Mouse (Mus musculus) urinary bladder, adult 18-20 months (tissue): ENCODE results near the gene Mansc1.

Experiments
- DNase-seq, 2 experiments: peaks; one replicate each; pipeline ENCODE4 v3.0.0; 2022; ENCODE audit warnings: low spot score in 2 of 2, mixed read lengths in 2 of 2

The Mansc1 gene

DNA sequence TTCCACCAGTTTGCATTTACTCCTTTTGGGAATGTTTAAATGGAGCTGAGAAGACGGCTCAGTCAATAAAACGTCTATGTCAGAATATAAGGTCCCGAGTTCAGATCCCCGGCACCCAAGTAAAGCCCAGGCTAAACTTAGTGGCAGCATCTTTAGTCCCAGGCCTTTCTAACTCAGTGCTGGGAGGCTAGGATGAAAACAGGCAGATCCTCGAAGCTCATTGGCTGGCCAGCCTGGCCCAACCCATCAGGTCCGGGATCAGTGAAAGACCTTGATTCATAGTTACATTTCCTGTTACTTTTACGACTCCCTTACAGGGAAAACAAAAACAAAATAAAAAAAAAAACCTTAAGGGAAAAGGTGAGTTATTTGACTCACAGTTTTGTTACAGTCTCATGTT, 31.2 kb downstream of the Mansc1 start:
- no peak for DNase-seq

DNA sequence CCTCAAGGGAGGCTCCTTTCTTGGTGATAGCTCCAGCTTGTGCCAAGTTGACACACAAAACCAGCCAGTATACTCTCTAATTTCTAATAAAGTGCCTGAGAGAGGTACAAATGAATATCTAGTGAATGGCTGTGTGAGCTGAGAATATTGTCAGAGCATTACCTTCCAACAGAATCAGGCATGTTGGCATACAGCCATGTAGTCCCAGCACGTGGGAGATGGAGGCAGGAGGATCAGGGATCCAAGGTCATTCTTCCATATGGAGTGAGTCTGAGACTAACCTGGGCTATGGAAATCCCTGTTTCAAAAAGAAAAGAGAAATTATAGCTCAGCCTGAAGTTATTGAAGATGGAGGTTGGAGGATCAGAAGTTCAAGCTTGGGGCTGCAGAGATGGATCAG, 33.0 kb downstream of the Mansc1 start:
- DNase-seq = no peak

DNA sequence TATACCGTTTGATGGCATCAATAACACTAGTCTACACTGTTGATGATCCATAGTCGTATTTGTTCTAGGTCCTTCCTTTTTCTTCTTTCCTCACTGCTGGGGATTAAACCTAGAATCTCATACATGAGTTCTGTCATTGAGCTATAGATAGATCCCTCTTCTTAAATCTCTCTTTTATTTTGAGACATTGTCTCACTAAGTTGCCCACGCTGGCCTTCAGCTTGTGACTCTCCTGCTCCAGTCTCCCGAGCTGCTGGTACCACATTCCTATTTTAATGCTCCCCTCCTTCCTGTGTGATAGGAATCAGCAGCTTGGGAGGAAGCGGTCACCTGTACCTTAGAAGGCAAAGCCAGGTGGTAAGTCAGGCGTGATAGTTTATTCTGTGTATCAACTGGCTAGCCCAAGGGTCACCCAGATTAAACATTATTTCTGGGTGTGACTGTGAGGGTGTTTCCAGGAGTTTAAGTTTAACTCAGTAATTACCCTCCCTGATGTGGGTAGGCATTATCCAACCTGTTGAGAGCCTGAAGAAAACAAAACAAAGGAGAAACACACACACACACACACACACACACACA, 34.5 kb downstream of the Mansc1 start:
- DNase-seq = no peak

DNA sequence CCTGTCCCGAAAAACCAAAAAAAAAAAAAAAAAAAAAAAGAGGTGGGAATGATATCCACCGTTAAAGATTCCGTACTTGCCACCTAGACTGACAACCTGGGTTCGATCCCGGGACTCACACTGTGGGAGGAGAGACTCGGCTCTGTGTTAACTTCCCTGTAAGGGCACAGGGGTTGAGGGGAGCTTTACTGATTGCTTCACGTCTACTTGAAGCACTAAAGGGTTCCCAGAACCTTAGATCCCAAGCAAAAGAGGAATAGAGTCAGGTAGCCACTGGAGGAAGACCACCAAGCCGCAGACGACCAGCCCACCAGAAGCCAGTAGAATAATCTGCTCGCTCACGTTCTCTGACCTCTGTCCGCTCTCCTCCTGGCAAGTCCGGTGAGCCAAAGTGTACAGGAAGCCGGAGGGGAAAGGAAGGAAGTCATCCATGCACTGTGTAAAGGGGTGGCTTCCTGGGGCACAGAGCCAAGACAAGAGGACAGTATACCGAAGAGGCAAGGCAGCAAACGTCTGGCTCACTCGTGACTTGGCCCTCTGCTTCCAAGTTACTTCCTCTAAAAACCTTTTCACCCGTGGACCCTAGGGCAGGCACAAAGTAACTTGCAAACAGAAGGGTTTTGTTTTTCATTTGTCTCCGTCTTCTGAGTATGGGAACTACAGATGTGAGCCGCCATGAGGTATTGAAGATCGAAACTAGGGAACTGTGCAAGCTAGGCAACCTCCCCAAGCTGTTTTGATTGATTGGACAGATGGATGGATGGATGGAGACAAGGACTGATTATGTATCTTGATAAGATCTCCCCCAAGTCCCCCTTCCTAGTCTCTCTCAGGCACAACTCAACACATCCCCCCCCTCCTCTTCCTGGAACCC, 37.5 kb downstream of the Mansc1 start:
- no peak for DNase-seq

DNA sequence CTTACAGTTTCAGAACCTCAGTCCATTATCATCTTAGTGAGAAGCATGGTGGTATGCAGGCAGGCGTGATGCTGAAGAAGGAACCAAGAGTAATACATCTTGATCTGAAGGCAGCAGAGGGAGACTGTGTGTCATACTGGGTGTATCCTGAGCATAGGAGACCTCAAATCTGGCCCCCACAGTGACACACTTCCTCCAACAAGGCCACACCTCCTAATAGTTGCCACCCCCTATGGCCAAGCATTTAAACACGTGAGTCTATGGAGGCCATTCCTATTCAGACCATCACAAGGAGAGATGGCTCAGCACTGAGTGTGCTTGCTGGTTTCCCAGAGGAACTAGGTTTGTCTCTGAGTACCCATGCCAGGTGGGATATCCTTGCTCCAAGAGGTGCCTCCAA, 40.7 kb downstream of the Mansc1 start:
- DNase-seq = no peak

DNA sequence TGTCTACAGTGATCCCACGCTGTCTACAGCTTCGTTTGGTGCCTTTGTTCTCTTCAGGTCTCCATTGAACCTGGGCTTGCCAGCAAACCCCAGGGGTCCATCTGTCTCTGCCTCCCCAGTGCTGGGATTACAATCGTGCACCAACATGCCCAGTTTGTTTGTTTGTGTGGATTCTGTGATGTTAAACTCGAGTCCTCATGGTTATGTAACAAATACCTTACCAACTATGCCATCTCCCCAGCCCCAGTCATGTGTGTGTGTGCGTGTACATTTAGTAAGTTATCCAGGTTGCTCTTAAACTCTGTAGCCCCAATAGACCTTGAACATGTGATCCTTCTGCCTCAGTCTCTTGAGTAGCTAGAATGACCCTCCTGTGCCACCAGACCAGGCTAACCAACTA, 46.0 kb downstream of the Mansc1 start:
- DNase-seq = no peak

DNA sequence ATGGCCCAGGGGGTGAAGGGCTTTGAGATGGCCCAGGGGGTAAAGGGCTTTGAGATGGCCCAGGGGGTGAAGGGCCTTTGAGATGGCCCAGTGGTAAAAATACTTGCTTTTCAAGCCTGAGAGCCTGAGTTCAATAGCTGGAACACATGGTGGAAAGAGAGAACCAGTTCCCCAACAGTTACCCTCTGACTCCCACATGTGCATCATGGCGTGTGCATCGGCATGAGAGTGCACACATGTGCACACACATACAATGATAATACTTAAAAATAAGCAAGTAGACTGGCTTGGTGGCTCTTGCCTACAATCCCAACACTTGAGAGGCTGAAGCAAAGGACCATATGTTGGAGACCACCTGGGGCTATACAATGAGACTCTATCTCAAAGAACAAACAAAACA, 47.7 kb downstream of the Mansc1 start:
- DNase-seq = no peak

DNA sequence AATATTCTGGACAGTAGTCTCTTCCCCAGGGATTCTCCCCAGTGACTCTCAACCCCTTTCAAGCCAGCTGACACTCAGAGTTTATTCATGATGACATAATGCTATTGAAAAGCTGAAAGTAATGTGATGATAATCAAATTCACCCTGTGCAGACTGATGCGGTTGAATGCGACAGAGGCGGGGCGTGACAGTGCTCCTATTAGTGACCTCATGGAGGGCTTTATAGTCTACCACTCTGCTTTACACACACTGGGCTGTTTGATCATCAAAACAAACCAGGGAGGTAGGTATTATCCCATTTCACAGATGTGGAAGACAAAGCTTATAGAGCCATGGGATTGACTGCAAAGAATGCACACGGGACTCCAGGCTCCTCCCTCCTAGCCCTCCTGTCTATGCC, 50.2 kb downstream of the Mansc1 start:
- DNase-seq = no peak

DNA sequence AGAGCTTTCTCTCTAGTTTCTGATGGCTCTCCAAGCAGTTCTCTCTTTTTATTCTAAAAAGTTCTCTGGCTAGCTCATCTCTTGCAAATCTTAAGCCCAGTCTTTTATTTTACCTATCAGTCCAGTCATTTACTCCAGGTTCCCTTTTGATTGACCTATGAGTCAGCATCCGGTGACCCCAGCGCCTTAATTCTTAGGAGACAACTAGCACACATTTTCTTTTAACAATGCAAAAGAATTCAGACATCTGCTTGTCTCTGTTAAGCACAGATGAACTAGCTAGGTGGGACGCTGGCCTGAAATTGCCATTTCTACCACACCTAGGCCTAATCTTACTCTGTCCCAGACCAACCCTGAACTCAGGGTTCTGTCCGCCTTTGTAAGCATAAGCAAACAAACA, 52.8 kb downstream of the Mansc1 start:
- no peak for DNase-seq

DNA sequence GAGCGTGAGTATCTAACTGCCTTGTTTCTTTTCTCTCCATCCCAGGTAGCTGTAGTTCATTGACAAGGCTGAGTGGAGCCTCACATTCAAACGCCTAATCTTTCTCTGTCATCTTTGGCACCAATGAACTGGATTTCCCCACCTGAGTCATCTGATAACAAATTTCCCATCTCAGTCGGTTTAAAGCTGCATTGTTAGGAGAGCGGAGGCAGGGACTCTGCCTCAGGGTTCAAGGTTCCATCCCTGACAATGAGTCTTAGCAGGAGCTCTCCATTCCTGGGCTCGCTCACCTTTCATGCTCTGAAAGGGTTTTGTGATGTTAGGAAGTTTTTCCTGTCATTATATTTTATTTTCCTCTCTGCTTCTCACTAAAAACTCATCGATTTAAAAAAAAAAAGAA, 54.2 kb downstream of the Mansc1 start:
- DNase-seq = no peak

DNA sequence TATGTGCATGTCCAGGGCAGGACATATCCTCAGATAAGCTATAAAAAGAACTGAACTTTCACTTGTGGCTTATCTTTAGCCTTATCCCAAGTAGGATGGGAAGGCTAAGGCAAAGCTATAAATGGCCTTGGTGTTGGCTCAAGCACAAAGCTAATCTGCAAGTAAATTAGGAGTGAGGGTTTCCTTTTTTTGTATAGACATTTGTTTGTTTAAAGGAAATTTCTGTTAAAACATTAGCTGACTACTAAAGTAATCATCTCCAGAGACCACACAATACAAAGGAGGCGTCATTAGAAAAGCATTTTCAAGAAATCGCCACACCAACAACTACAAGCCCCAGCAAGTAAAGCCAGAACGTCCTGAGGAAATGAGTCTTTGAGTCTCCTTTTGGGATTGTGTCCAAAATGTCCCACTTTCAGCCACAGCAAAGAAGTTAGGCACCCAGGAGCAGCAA, 57.0 kb downstream of the Mansc1 start:
- no peak for DNase-seq

DNA sequence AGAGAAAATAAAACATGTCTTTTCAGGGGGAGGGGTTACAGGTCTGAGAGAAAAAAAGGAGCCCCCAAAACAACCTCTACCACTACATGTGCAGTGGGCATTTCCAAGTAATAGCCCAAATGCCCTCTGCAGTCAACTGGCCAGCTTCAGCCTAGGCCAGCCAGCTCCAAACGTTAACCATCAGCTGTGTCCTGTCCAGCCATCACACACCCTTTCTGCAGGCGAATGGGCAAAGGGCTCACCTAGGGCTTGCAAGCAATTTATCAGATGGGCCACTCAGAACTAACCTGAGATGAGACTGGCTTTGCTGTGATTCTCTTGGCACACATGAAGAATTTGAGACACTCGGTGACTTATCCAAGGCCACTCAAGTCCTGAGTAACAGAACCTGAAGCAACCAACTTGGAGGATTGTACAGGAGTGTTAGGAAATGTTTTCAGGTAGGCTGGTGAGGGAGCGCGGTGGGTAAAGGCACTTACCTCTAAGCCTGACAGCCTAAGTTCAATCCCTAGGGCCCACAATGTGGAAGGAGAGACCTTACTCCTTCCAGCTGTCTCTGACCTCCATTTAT, 64.2 kb downstream of the Mansc1 start:
- no peak for DNase-seq

DNA sequence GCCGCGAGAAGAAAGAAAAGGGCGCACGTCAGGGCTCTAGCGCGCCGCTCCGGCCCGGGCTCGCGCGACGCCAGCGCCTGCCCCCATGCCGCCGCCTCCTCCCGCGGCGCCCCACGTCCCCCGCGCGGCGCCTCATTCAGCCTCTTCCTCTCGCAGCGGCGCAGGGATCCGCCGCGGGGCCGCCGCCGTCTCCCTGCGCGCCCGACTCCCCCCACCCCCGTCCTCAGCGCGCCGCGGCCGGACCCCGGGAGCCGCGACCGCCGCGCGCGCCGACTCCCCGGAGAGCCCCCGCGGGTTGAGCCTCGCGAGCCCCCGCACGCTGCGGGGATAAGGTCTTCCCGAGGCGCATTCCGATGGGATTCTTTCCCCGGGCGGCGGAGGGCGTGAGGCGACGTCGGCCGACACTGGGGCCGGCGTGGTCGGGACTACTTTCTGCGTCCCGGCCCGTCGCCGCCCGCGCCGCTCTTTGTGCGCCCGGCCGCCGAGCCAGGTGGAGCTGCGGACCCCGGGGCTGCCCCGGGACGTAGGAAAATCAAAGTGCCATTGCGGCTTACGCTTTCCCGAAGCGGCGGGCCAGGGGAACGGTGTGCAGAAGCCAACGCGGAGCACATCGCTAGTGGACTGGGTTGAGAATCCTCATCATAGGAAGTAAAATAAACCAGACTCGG, 65.3 kb downstream of the Mansc1 start, which contains the start of gene Lrp6:
Gene Lrp6 (minus strand): TSS at position 148 of the 668 bp plus-strand sequence.
- DNase-seq = peak; percentile 73 to 74

DNA sequence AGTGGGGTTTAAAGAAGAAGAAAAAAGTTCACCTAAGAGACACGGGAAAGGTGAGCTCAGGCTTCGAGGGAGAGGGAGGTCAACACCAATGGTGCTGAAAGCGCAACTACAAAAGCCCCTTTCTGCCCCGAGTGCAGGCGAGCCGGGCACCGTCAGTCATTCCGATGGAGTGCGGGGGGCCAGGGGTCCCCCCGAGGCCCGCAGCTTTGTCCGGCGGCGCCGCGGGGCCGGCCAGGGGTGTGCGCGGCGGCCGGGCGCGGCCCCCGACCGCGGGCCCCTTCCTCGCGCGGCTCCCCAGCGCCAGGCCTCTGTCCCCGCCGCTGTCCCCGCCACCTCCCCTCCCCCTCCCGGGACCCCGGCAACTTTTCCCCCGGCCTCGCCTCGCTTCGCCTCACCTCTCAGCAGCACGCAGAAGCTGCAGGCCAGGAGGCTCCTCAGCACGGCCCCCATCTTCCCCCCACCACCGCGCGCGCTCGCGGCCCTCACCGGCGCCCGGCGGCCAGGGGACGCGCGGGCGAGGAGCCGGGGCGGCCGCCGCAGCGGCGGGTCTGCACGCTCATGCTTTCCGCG, 66.0 kb downstream of the Mansc1 start:
- peak in 1 of 2 experiments; percentile 25 for DNase-seq

DNA sequence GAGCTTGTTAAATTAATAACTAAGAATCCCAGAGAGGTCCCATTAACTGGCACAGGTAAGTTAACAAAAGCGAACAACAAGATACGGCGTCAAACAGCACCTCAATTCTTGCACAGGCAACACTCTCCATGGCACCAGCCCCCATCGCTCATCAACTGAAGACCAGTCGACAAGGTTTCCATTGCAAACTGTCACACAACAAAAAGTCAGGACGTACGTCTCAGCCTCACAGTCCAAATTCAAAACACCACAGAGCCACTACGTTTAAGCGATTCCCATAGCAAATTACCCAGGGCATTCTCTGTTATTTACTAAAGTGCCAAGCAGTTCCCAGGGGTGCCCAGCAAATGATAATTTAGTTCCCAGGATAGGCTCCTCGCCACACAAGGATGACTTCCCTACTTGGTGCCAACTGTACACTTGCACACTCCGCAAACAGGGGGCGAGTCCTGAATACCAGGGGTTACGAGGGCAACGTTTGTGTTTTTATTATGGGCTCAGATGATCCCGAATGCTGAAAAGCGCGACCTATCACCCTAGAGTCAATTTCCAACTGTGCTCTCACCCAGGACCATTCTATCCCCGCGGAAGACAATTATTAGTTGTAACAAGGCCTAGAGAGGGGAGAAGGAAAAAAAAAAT, 66.6 kb downstream of the Mansc1 start:
- DNase-seq = no peak

DNA sequence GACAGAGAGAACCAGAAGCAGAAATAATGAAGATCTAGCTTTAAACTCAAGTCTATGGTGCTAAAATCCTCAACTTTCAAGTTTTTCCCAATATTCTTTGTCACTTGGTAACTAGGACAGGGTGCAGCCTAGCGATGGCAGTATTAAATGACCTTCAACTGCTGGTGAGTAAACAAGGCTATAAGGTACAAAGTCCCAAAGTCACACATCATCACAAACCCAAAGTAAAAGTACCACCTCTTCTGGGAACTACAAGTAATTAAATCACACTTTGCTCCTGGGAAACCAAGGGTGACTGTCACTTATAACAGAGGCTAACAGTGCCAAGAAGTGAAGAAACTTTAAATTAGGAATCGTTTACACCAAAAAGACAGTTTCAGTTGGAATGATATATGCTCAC, 67.7 kb downstream of the Mansc1 start:
- DNase-seq = no peak

DNA sequence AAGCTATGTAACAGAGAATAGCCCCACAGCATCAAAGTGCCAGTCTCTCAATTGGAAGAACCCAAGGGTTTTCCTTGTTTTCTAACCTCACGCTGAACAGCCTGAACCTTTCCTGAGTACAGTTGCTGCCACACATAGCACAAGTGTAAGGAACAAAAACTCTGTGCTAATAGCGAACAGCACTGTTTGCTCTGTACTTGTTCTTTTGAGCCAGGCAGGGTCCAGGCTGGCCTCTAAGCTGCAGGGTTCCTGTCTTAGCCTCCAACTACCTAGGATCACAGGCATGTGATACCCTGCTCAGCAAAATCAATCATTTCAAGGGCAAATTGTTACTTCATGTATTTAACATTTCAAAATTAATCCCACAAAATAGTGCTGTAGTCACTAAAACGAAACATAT, 72.7 kb downstream of the Mansc1 start:
- DNase-seq = no peak
